Mouse (Mus musculus) B cell, adult (primary cell): ENCODE data around the gene Fbxw14. TPM values are rescaled to one million over a fixed set of nuclear protein-coding genes. Genes with fewer than 3 reads are reported as not detected.

Source experiments
- total RNA-seq: library from RNA; stranded (reverse); gene quantifications from 4 replicates; pipeline ENCODE4 v1.2.4, GENCODE M21; 2023; ENCODE audit not compliant: inconsistent age

Fbxw14 gene
- not detected in 4 replicates for total RNA-seq

GRCm38 (mm10) chr9:109287576-109287975 lies at the start of gene Fbxw14:
Gene Fbxw14 (minus strand): TSS chr9:109287676.

GRCm38 (mm10) chr9:109234654-109235053 lies 52.8 kb downstream of the Fbxw14 start, which contains the start of gene Fbxw20:
Gene Fbxw20 (minus strand): TSS chr9:109234754.

Other genes with a start within 250 kb of the Fbxw14 start
- 1,721 to 2,235 TPM (median 1,997 TPM) in 4 replicates for gene Shisa5, start 249.1 kb downstream of the Fbxw14 start, total RNA-seq
- 9.9 to 16.9 TPM (median 14.7 TPM) in 4 replicates for gene Trex1, start 227.9 kb downstream of the Fbxw14 start, total RNA-seq
- 32.4 to 38.0 TPM (median 36.4 TPM) in 4 replicates for gene Atrip, start 213.6 kb downstream of the Fbxw14 start, total RNA-seq
- gene Ccdc51, start 205.2 kb downstream of the Fbxw14 start, total RNA-seq, result 7.4 to 10.1 TPM (median 9.6 TPM) in 4 replicates
- gene Tma7, start 205.1 kb downstream of the Fbxw14 start, total RNA-seq, result 302 to 333 TPM (median 324 TPM) in 4 replicates
- gene Plxnb1, start 192.3 kb downstream of the Fbxw14 start, total RNA-seq, result 0.24 to 0.51 TPM (median 0.28 TPM) in 4 replicates
- gene Fbxw21, start 125.6 kb downstream of the Fbxw14 start, total RNA-seq, result not detected in 4 replicates
- gene Fbxw13, start 91.7 kb downstream of the Fbxw14 start, total RNA-seq, result 0.39 TPM in 1 of 4 replicates, not detected in the others
- not detected in 4 replicates for gene Fbxw20, start 52.9 kb downstream of the Fbxw14 start, total RNA-seq
- gene Fbxw28, start 52.0 kb upstream of the Fbxw14 start, total RNA-seq, result not detected in 4 replicates
- gene Fbxw22, start 116.6 kb upstream of the Fbxw14 start, total RNA-seq, result not detected in 4 replicates
- gene Fbxw16, start 161.5 kb upstream of the Fbxw14 start, total RNA-seq, result not detected in 4 replicates
- gene Fbxw19, start 208.2 kb upstream of the Fbxw14 start, total RNA-seq, result not detected in 4 replicates